ENCODE assay signal across 16 mouse cellular contexts in the genomic region with DNA sequence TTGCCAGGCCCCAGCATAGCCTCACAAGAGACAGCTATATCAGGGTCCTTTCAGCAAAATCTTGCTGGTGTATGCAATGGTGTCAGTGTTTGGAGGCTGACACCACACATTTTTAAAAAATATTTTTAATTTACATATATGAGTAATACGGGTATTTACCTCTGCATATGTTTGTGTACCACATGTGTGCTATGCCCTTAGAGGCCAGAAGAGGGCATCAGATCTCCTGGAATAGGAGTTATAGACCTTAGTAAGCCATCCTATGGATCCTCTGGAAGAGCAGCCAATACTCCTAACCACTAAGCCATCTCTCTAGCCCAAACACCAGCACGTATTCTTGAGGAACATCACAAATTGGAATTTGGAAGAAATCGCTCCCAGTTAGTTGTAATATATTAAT. TPM values are rescaled to one million over a fixed set of nuclear protein-coding genes. Genes with fewer than 3 reads are reported as not detected.
DNase-seq lines count a peak whose midpoint lies in the region; ATAC-seq and TF ChIP-seq lines count a peak whose summit lies in the region.
"Had no signal": no experiment of that assay in that cellular context is flagged by ENCODE, and none has a peak within 500 bp of the region (broad histone marks: within the 10 kb centered on the region; RNA-seq: fewer than 3 reads in every experiment).

No protein-coding gene starts in this region.

- no peak for ATAC-seq in kidney, postnatal 0 days (replicated peaks; ENCODE audit: low FRiP score, low read depth)
- ATAC-seq: activated CD4-positive, CD25-positive, alpha-beta regulatory T cell, adult 4 months; forebrain, embryonic 15.5 days had no signal

- no peaks in the 10 kb centered on the region for H3K27me3 ChIP-seq in kidney, postnatal 0 days (ENCODE audit: insufficient read depth, low read length)
- no peaks in the 10 kb centered on the region for H3K27me3 ChIP-seq in embryonic facial prominence, embryonic 10.5 days (replicated peaks; ENCODE audit: low read depth, poor library complexity, severe bottlenecking)
- H3K27me3 ChIP-seq: forebrain, embryonic 15.5 days had no signal

- no peak overlapping the region for H3K9ac ChIP-seq in kidney, postnatal 0 days (ENCODE audit: low read depth, low read length)
- H3K9ac ChIP-seq: forebrain, embryonic 15.5 days had no signal

- no peak overlapping the region for H3K4me2 ChIP-seq in kidney, postnatal 0 days (ENCODE audit: low read length)
- H3K4me2 ChIP-seq: forebrain, embryonic 15.5 days had no signal

- H3K9me3 ChIP-seq in kidney, postnatal 0 days (replicated peaks; ENCODE audit: low read length): no peaks in the 10 kb centered on the region
- no peaks in the 10 kb centered on the region for H3K9me3 ChIP-seq in embryonic facial prominence, embryonic 10.5 days
- H3K9me3 ChIP-seq: forebrain, embryonic 15.5 days; limb, embryonic 10.5 days; megakaryocyte, embryonic 14.5 days had no signal

- TF ChIP-seq CTCF in kidney, postnatal 0 days (IDR thresholded peaks at IDR 0.05; ENCODE audit: low read depth): peak; percentile 55

- H3K36me3 ChIP-seq in kidney, postnatal 0 days (ENCODE audit: insufficient read depth, low read length): no peaks in the 10 kb centered on the region
- no peaks in the 10 kb centered on the region for H3K36me3 ChIP-seq in embryonic facial prominence, embryonic 10.5 days (replicated peaks)
- H3K36me3 ChIP-seq: forebrain, embryonic 15.5 days; limb, embryonic 10.5 days had no signal

- no peaks in the 10 kb centered on the region for H3K4me1 ChIP-seq in kidney, postnatal 0 days (replicated peaks; ENCODE audit: insufficient read depth, low read length)
- peaks cover 16% of the 10 kb centered on the region for H3K4me1 ChIP-seq in embryonic facial prominence, embryonic 10.5 days
- H3K4me1 ChIP-seq: megakaryocyte, embryonic 14.5 days had no signal

- DNase-seq in kidney, postnatal 0 days (ENCODE audit: low spot score): no peak
- DNase-seq in kidney, adult 8-10 months: no peak
- DNase-seq in 416B (ENCODE audit: low read depth) (peak; percentile 28), ES-CJ7 (ENCODE audit: low read depth, low spot score) (peak; percentile 50)
- DNase-seq in embryonic facial prominence, embryonic 10.5 days (ENCODE audit: low spot score): peak; percentile 13
- no peak for DNase-seq in urinary bladder, adult 18-20 months (ENCODE audit: low spot score in 2 of 2)
- DNase-seq in natural killer cell, adult 2 months (ENCODE audit: low spot score in 2 of 2): no peak
- DNase-seq: cerebellum, adult 18-20 months; heart, postnatal 10 days; kidney, postnatal 10 days; lung, adult 18-20 months; right cerebral cortex, adult 18-20 months had no signal

- no peak overlapping the region for H3K4me3 ChIP-seq in kidney, postnatal 0 days (replicated peaks; ENCODE audit: low read depth, low read length)
- H3K4me3 ChIP-seq in embryonic facial prominence, embryonic 10.5 days: no peak overlapping the region
- H3K4me3 ChIP-seq: forebrain, embryonic 15.5 days; limb, embryonic 10.5 days; megakaryocyte, embryonic 14.5 days had no signal

- WGBS in kidney, postnatal 0 days: 94% methylated on average over 3 of the region's 3 CpGs
- WGBS in embryonic facial prominence, embryonic 10.5 days: 89% methylated on average over 3 of the region's 3 CpGs

- no peak overlapping the region for H3K27ac ChIP-seq in kidney, postnatal 0 days
- no peak overlapping the region for H3K27ac ChIP-seq in embryonic facial prominence, embryonic 10.5 days (replicated peaks)
- H3K27ac ChIP-seq: forebrain, embryonic 15.5 days; limb, embryonic 10.5 days had no signal

RNA-seq across cellular contexts. Expression of a gene that starts 48.9 kb away (rescaled TPM):
- 1.1 and 1.4 TPM in 2 replicates for polyA plus RNA-seq in kidney, postnatal 0 days (2015; fragmentation: Nextera tagmentation; extraction: Ambion mirVana)
- polyA plus RNA-seq in embryonic facial prominence, embryonic 10.5 days (2016; fragmentation: Nextera tagmentation; extraction: Ambion mirVana): 0.57 and 0.76 TPM in 2 replicates

Comparison
In these comparisons a context has a peak if more than half of its experiments do, and no peak if none do; other contexts are left out.
1. DNase-seq: peak in 416B (single experiment), ES-CJ7 (single experiment) and embryonic facial prominence, embryonic 10.5 days (single experiment); none in kidney, postnatal 0 days (single experiment), kidney, adult 8-10 months (0 of 2), urinary bladder, adult 18-20 months (0 of 2) and natural killer cell, adult 2 months (0 of 2).